13 mouse cellular contexts compared by ENCODE assay signal in genomic region chr2:26508661-26509060, GRCm38 (mm10). TPM values are rescaled to one million over a fixed set of nuclear protein-coding genes. Genes with fewer than 3 reads are reported as not detected.
DNase-seq lines count a peak whose midpoint lies in the region; ATAC-seq and TF ChIP-seq lines count a peak whose summit lies in the region.
"Had no signal": no experiment of that assay in that cellular context is flagged by ENCODE, and none has a peak within 500 bp of the region (broad histone marks: within the 10 kb centered on the region; RNA-seq: fewer than 3 reads in every experiment).

No protein-coding gene starts in this region.

- 0 out of 2 replicates have a peak overlapping the region, but pooled peaks have one; percentile 4 for H3K9ac ChIP-seq in kidney, postnatal 0 days (ENCODE audit: low read depth, low read length)
- H3K9ac ChIP-seq in embryonic facial prominence, embryonic 11.5 days (replicated peaks; ENCODE audit: low read length) = no peak overlapping the region
- H3K9ac ChIP-seq in limb, embryonic 11.5 days (ENCODE audit: low read length) = no peak overlapping the region

- WGBS in kidney, postnatal 0 days = 50% methylated on average over 5 of the region's 5 CpGs
- 57% methylated on average over 5 of the region's 5 CpGs for WGBS in embryonic facial prominence, embryonic 11.5 days
- 62% methylated on average over 5 of the region's 5 CpGs for WGBS in limb, embryonic 11.5 days

- H3K4me1 ChIP-seq in kidney, postnatal 0 days (replicated peaks; ENCODE audit: insufficient read depth, low read length) = peaks cover 42% of the 10 kb centered on the region
- H3K4me1 ChIP-seq in embryonic facial prominence, embryonic 11.5 days (ENCODE audit: control insufficient read depth, insufficient read depth, low read length) = peaks cover 15% of the 10 kb centered on the region
- peaks cover 26% of the 10 kb centered on the region for H3K4me1 ChIP-seq in limb, embryonic 11.5 days (ENCODE audit: control insufficient read depth, insufficient read depth, low read length)

- H3K4me3 ChIP-seq in kidney, postnatal 0 days (replicated peaks; ENCODE audit: low read depth, low read length) = no peak overlapping the region
- no peak overlapping the region for H3K4me3 ChIP-seq in embryonic facial prominence, embryonic 11.5 days (ENCODE audit: low read depth, low read length)
- H3K4me3 ChIP-seq in limb, embryonic 11.5 days (ENCODE audit: low read depth, low read length) = no peak overlapping the region

- H3K9me3 ChIP-seq in kidney, postnatal 0 days (replicated peaks; ENCODE audit: low read length) = no peaks in the 10 kb centered on the region
- no peaks in the 10 kb centered on the region for H3K9me3 ChIP-seq in embryonic facial prominence, embryonic 11.5 days (replicated peaks; ENCODE audit: control insufficient read depth, low read length)
- H3K9me3 ChIP-seq in limb, embryonic 11.5 days (ENCODE audit: control insufficient read depth, low read length) = no peaks in the 10 kb centered on the region

- ATAC-seq in kidney, postnatal 0 days (replicated peaks; ENCODE audit: low FRiP score, low read depth) = no peak
- ATAC-seq in embryonic facial prominence, embryonic 11.5 days (replicated peaks; ENCODE audit: insufficient number of reproducible peaks, low FRiP score, low TSS enrichment, low read depth) = no peak
- ATAC-seq in limb, embryonic 11.5 days (ENCODE audit: insufficient number of reproducible peaks, low FRiP score, low TSS enrichment, low read depth) = no peak
- ATAC-seq: CD4-positive, CD25-positive, alpha-beta regulatory T cell, adult 4 months; Patski had no signal

- H3K27ac ChIP-seq in kidney, postnatal 0 days = peak overlapping the region; percentile 90
- peak overlapping the region; percentile 82 for H3K27ac ChIP-seq in embryonic facial prominence, embryonic 11.5 days (replicated peaks; ENCODE audit: low read depth, low read length)
- 0 out of 2 replicates have a peak overlapping the region, but pooled peaks have one; percentile 14 for H3K27ac ChIP-seq in limb, embryonic 11.5 days (replicated peaks; ENCODE audit: low read depth, low read length)

- no peak for TF ChIP-seq CTCF in kidney, postnatal 0 days (IDR thresholded peaks at IDR 0.05; ENCODE audit: low read depth)

- intact Hi-C loops in heart, postnatal 25 days (cut with DNase I) = loop anchor here (5.0 kb wide), 1 partner anchor 39 kb away; no protein-coding TSS in a partner anchor
- intact Hi-C loops in left cerebral cortex, postnatal 25 days (cut with DNase I) = no loop called here

- DNase-seq in heart, adult 11 months = peak; percentile 91
- DNase-seq in heart, postnatal 25 days (ENCODE audit: low spot score) = no peak
- DNase-seq in kidney, postnatal 0 days (ENCODE audit: low spot score) = no peak
- DNase-seq in kidney, postnatal 4 days = no peak
- DNase-seq in embryonic facial prominence, embryonic 11.5 days (ENCODE audit: low spot score) = no peak
- DNase-seq in limb, embryonic 11.5 days (ENCODE audit: low spot score) = no peak
- no peak for DNase-seq in B cell, adult 2 months
- no peak for DNase-seq in left cerebral cortex, postnatal 25 days (ENCODE audit: low spot score in 2 of 2)
- DNase-seq: adrenal gland, postnatal 36 days; cerebellum, postnatal 36 days; left cerebral cortex, postnatal 4 days had no signal

- no peaks in the 10 kb centered on the region for H3K27me3 ChIP-seq in kidney, postnatal 0 days (ENCODE audit: insufficient read depth, low read length)
- no peaks in the 10 kb centered on the region for H3K27me3 ChIP-seq in embryonic facial prominence, embryonic 11.5 days (ENCODE audit: control insufficient read depth, insufficient read depth, low read length)
- no peaks in the 10 kb centered on the region for H3K27me3 ChIP-seq in limb, embryonic 11.5 days (ENCODE audit: control insufficient read depth, insufficient read depth, low read length)
- H3K27me3 ChIP-seq: Patski had no signal

- H3K36me3 ChIP-seq in kidney, postnatal 0 days (ENCODE audit: insufficient read depth, low read length) = no peaks in the 10 kb centered on the region
- no peaks in the 10 kb centered on the region for H3K36me3 ChIP-seq in embryonic facial prominence, embryonic 11.5 days (replicated peaks; ENCODE audit: control insufficient read depth, insufficient read depth, low read depth, low read length)
- no peaks in the 10 kb centered on the region for H3K36me3 ChIP-seq in limb, embryonic 11.5 days (ENCODE audit: control insufficient read depth, insufficient read depth, low read length)

- H3K4me2 ChIP-seq in kidney, postnatal 0 days (ENCODE audit: low read length) = no peak overlapping the region
- H3K4me2 ChIP-seq in embryonic facial prominence, embryonic 11.5 days (ENCODE audit: low read depth, low read length) = no peak overlapping the region
- no peak overlapping the region for H3K4me2 ChIP-seq in limb, embryonic 11.5 days (ENCODE audit: low read depth, severe bottlenecking)

RNA-seq across cellular contexts. Expression of gene Notch1, which starts 7.8 kb away (rescaled TPM):
- 10 to 100 TPM; 27.5 to 32.3 TPM for total RNA-seq in heart, postnatal 25 days (2021)
- polyA plus RNA-seq in kidney, postnatal 0 days (2015; fragmentation: Nextera tagmentation; extraction: Ambion mirVana) = 12.1 and 12.9 TPM in 2 replicates
- 17.2 and 17.7 TPM in 2 replicates for polyA plus RNA-seq in embryonic facial prominence, embryonic 11.5 days (2014; fragmentation: Nextera tagmentation; extraction: Ambion mirVana)
- polyA plus RNA-seq in limb, embryonic 11.5 days (2014; fragmentation: Nextera tagmentation; extraction: Ambion mirVana) = 14.5 and 15.0 TPM in 2 replicates
- 10 to 100 TPM; 17.4 to 28.9 TPM for total RNA-seq in left cerebral cortex, postnatal 25 days (2021)

Comparison
In these comparisons a context has a peak if more than half of its experiments do, and no peak if none do; other contexts are left out.
1. H3K27ac ChIP-seq: peak in every context shown above with its lines; median percentile 90 in kidney, postnatal 0 days; 82 in embryonic facial prominence, embryonic 11.5 days; 14 in limb, embryonic 11.5 days.